Mouse (Mus musculus): ENCODE measurements around the gene She.
"Not testable (repeated sequence)": the region's sequence is repeated elsewhere in the genome, so short reads cannot be mapped to it uniquely, and the experiment has no call there.

The She gene

DNA sequence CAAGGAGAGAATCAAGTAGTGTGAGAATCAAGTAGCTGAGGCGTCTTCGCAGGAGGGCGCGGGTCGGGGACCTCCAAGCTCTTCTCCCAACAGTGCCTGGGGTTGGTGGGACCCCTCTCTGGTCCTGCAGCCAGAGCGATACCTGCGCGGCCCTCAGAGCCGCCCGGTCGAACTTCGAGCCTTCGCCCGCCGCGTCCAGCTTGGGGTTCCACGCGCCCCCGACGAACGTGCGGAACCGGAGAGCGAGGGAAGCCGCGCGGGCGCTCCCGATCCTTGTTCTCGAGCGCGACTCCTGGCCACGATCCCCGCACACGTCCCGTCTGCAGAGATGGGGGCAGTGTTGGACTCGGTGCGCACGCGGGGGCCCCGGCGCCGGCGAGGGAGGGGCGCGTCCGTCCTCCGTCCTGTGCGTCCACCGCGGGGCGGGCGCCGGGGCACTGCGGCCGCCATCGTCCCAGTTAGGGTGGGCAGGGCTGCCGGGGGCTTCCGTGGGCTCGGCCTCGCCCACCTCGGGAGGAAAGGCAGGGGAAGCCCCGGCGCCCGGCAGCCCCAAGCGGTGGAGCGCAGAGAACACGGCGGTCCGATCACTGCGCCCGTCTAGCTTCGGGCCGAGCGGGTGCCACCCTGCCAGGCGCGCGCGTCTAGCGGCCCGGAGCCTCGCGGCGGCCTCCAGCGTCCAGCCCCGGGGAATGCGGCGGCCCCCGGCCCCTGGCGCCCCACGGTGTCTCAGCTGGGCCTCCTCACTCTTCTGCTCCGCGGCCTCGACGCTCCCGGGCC, at the start of gene She:
She (plus strand) TSS at position 556 of the 777 bp plus-strand sequence.
- no peak for DNase-seq (ENCODE audit: low read depth)

- DNase-seq (ENCODE audit: low read depth) = no peak
Measured at GRCm38 (mm10) chr3:89781640-89782039, 49.5 kb upstream of the She start.

DNA sequence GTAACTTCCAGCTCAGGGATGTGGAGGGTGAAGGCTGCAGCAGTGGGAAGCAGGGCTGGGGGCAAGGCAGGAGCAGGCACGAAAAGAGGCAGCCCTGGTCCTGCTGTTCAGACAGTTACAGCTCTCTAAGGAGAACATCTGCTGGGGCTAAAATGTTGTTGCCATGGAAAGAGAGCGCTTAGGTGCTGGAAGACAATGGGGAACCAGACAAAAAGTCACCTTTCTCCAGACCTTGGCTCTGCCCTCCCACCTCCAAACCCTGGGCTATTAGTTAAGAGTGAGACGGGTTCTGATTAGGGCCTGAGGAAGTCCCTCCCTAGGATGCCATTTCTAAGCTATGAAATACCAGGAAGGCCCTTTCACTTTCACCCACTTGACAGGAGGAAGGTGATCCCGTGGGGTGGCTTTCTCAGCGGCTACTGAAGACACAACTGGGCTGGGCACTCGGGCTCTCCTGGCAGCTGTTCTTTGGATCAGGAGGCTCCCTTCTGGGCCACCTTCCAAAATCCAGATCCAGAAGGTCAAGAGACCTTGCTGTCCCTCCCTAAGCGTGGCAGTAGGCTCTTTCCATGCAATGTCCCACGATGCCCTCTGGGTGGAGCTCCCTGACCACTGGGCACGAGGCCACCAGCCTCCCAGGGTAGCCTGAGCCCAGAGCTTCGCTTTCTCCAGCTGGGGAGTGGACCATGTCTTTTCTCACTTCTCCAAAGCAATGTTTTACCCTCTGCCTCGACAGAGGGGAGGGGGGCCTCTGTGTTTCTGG, 46.0 kb upstream of the She start:
- peak; percentile 78 for DNase-seq (ENCODE audit: low read depth)

GRCm38 (mm10) chr3:89786275-89786674, 44.9 kb upstream of the She start:
- no peak for DNase-seq (ENCODE audit: low read depth)

DNA sequence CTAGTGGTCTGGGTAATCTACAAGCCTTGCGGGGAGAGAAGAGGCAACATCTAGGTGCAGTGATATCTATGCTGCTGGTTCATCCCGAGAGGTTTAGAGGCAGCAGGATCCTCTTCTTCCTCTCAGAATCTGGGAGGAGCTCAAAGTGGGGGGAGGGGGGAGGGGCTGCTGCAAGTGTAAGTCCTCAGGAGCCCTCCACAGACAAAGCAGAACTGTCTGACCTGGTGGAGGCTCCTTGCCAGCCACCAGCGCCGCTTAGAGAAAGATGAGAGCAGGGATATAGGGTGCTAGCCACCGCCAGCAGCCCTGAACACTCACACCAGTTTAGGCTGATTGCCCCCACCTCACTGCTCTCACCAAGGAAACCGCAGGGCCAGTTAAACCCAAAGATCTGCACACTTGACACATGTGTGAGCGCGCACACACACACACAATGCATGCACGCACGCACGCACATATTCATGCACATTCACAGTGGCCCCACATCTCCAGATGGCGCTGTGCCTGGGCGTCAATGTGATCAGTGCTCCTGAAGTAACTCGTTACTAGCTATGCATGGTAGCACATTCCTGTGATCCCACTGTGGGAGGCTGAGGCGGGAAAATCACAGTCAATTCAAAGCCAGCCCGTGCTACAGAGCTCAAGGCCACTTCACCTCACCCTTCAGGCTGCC, 42.4 kb upstream of the She start:
- DNase-seq (ENCODE audit: low read depth) = no peak

GRCm38 (mm10) chr3:89794616-89795015, 36.6 kb upstream of the She start:
- peak; percentile 30 for DNase-seq (ENCODE audit: low read depth)

DNA sequence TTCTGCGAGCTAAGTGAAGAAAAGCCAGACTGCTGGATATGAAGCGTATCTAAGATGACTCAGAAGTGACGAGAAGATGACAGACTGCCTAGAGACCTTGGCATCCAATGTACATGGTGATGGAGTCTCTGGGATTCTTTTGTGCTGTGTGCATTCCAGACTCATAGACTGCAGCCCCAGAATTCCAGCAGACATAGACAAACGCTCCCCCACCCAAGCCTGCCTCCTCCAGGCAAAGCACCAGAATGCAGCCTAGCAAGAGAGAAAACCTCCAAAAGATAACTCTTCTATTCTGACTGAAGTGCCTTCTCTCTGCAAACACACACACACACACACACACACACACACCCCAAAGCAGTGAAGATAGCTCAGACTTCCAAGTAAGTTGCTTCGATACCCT, 35.4 kb upstream of the She start:
- peak; percentile 31 for DNase-seq (ENCODE audit: low read depth)

GRCm38 (mm10) chr3:89796358-89796757, 34.8 kb upstream of the She start:
- peak; percentile 65 for DNase-seq (ENCODE audit: low read depth)

- DNase-seq (ENCODE audit: low read depth) = peak; percentile 71
Measured at GRCm38 (mm10) chr3:89798518-89798917, 32.7 kb upstream of the She start.

- DNase-seq (ENCODE audit: low read depth) = no peak
Measured at GRCm38 (mm10) chr3:89799476-89799875, 31.7 kb upstream of the She start.

- DNase-seq (ENCODE audit: low read depth) = not testable (repeated sequence)
Measured at GRCm38 (mm10) chr3:89800078-89800477, 31.1 kb upstream of the She start.

DNA sequence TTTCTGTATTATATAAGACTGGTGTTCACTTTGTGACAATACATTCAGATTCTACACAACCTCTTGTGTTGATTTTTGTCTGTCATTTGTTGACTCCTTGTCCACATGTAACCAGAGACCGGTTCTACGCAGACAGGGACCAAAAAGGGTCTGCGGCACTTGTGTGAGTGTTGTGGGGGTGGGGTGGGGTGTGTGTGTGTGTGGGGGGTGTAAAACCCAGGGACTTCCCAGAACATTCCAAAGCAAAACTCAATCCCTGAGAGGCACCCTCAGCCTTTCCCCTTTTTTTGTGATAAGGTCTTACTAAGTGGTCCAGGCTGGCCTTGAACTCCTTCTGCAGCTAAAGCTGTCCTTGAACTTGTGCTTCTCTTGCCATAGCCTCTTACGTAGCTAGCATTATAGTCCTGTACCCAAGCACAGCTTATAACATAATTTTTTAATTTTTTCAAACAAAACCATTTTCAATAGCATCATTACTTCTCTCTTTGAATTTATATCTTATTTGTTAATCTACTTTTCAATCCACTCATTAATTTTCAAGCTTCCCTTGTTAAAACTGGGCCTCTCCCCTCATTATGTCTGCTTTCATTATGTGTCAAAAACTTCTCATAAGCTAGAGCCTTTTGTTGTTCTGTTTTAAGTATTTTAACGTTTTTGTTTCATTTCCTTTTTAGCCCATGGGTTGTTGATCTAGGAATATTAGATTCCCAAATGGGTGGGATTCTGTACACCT, 30.2 kb upstream of the She start:
- DNase-seq (ENCODE audit: low read depth) = no peak

DNA sequence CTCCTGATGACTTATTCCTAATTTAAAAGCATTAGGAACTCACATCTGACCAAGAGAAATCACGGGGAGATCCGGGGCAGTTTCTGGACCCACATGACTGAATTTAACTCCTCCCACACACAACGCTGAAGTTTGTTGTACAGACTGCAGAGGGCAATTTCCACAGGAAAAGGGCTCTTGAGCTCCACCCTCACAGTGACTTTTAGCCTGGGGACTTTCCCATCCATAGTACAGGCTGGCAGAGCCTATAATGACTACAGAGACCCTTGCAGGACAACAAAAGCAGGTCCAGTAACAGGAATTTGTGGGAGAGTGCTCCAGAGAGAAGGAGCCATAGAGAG, 29.7 kb upstream of the She start:
- DNase-seq (ENCODE audit: low read depth) = peak; percentile 68

- DNase-seq (ENCODE audit: low read depth) = no peak
Measured at GRCm38 (mm10) chr3:89802876-89803275, 28.3 kb upstream of the She start.

- DNase-seq (ENCODE audit: low read depth) = peak; percentile 19
Measured at GRCm38 (mm10) chr3:89805179-89805578, 26.0 kb upstream of the She start.

DNA sequence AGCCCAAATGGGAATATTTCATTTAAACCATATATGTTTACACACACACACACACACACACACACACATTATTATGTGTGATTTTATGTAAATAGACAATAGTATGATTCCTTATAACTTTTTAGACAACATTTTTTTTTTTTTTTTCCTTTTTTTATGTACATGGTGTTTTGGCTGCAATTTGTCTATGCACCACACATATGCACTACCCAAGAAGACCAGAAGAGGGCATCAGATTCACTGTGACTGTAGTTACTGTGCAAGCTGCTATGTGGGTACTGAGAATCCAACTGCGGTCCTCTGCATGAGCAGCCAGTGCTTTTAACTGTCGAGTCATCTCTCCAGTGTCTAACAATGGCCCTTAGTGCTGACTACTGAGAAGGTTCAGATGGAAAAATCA, 24.4 kb upstream of the She start:
- DNase-seq (ENCODE audit: low read depth) = peak; percentile 56

DNA sequence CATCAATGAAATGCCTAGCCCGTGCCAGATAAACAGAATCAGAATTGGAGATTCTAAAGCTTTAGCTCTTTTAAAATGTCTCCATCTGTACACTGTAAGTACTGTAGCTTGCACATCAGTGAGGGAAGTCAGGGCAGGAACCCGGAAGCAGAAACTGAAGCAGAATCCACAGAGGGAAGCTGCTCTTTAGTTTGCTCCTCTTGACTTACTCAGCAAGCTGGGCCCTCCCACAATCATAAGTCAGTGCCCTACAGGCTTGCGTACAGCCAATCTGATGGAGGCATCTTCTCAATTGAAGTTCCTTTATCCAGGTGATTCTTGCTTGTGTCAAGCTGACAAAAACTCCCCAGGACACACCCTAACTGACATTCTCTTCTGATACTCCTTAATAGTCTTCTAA, 24.0 kb upstream of the She start:
- no peak for DNase-seq (ENCODE audit: low read depth)

- DNase-seq (ENCODE audit: low read depth) = no peak
Measured at GRCm38 (mm10) chr3:89807881-89808280, 23.3 kb upstream of the She start.

DNA sequence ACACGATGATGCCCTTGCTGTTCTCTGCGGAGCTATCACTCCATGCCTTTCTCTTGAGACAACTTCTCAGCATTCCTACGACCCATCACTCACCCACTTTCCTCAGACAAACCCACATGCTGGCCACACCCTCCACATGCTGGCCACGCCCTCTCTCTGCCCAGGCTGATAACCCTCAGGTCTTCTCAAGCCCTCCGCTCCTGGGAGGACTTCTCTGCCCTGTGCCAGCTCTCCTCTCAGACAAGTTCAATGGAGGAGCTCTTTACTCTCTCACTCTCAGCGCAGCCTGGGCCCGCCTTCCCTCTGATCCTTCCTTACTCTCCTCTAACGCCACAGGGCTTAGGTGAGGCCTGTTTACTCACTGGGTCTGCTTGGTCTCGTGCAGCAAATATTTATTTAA, 22.5 kb upstream of the She start:
- DNase-seq (ENCODE audit: low read depth) = no peak

DNA sequence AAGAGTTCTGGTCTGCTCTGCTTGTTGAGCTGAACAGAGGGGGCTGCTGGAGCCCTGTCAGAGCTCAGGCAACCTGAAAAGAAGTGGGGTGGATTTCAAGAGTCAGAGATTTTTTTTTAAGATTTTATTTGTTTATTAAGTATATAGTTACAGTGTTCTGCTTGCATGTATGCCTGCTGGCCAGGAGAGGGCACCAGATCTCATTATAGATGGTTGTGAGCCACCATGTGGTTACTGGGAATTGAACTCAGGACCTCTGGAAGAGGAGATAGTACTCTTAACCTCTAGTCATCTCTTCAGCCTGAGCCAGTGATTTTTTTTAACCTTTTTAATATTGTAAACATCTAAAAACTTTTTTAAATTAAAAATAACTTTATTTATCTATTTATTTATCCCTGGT, 20.3 kb upstream of the She start:
- DNase-seq (ENCODE audit: low read depth) = peak; percentile 42

DNA sequence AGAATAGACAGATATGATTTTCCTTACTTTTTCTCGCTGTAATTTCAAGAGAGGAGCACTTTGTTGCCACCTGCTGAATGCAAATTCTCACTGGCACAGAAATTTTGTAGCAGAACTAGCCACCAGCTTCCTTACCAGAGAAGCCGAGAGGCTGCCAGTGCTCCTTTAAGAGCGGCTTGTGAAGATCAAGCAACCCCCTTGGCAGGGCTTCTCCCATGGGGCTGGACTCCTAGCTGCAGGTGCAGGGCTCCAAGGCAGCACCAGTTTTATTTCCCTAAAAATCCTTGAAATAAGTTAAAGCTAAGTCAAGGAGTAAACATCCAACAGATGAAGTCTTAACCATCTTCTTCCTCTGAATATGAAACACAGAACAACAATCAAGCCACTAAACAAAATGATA, 19.0 kb upstream of the She start:
- no peak for DNase-seq (ENCODE audit: low read depth)

DNA sequence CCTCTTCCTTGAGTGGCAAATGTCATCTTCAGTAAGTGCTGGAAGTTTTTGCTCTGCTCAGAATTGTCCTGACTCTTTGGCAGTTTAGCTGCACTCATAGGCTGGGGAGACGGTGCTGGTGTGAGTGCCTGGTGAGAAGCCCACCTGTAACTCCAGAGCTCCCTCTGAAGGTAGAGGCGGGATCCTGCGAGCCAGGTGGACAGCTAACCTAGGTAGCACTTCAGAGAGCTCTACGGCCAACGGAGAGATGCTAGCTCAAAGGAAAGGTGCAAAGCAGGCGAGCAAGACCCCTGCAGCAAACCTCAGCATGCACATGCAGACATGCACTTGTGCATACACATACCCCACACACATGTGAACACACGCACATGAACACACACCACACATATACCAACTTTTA, 17.1 kb upstream of the She start:
- DNase-seq (ENCODE audit: low read depth) = no peak
